Mouse (Mus musculus) hindbrain, embryonic 14.5 days (tissue): ENCODE results near the gene Gnl2. TPM values are rescaled to one million over a fixed set of nuclear protein-coding genes. Genes with fewer than 3 reads are reported as not detected.
A peak's percentile ranks its signal among the peaks of the same experiment; 100 is the strongest.

ENCODE experiments used
- ATAC-seq: fragments of 200-750 bp; cut with Nextera tagmentation; 2 replicates; pipeline ENCODE4 v1.8.0; 2017; ENCODE audit warnings: moderate number of reproducible peaks, mild to moderate bottlenecking, moderate TSS enrichment, moderate library complexity; ENCODE audit not compliant: low FRiP score
- DNase-seq: peaks from one replicate; pipeline ENCODE4 v3.0.0-alpha.2; 2015; ENCODE audit warnings: low spot score
- H3K27ac ChIP-seq: fragments of 300-500 bp; sonication (generic); 2 replicates; pipeline ENCODE4 v1.5.1; 2014; ENCODE audit warnings: mild to moderate bottlenecking, moderate library complexity
- H3K27me3 ChIP-seq: fragments of 300-500 bp; sonication (generic); 2 replicates; pipeline ENCODE4 v1.6.1; 2014; ENCODE audit warnings: mild to moderate bottlenecking, low read length, mixed read lengths; ENCODE audit not compliant: control insufficient read depth, insufficient read depth
- H3K36me3 ChIP-seq: fragments of 300-500 bp; sonication (generic); replicated peaks from 2 replicates; pipeline ENCODE4 v1.6.1; 2014; ENCODE audit not compliant: control insufficient read depth, insufficient read depth
- H3K4me1 ChIP-seq: fragments of 300-500 bp; sonication (generic); replicated peaks from 2 replicates; pipeline ENCODE4 v1.6.1; 2014; ENCODE audit warnings: antibody characterized with exemption, low read length, mixed read lengths; ENCODE audit not compliant: control insufficient read depth, insufficient read depth
- H3K4me2 ChIP-seq: fragments of 300-500 bp; sonication (generic); replicated peaks from 2 replicates; pipeline ENCODE4 v1.6.1; 2014; ENCODE audit warnings: mild to moderate bottlenecking, moderate library complexity
- H3K4me3 ChIP-seq: fragments of 300-500 bp; sonication (generic); replicated peaks from 2 replicates; pipeline ENCODE4 v1.5.1; 2014; ENCODE audit warnings: mild to moderate bottlenecking, low read length
- H3K9ac ChIP-seq: fragments of 300-500 bp; sonication (generic); 2 replicates; pipeline ENCODE4 v1.6.1; 2014
- H3K9me3 ChIP-seq: fragments of 300-500 bp; sonication (generic); 2 replicates; pipeline ENCODE4 v1.6.1; 2016; ENCODE audit warnings: low read length; ENCODE audit not compliant: control insufficient read depth
- WGBS: fragments of 180-500 bp; shearing (Covaris S2); extraction: QIAGEN DNeasy Blood & Tissue Kit; methylation state at CpG from one replicate; pipeline ENCODE4 v1.1.7; 2014; 5-methylcytosine and 5-hydroxymethylcytosine counted together
- polyA plus RNA-seq: library from polyadenylated mRNA; unstranded; fragments of >200 nt; fragmentation: Nextera tagmentation; extraction: Ambion mirVana; gene quantifications from 2 replicates; pipeline ENCODE4 v1.2.1, GENCODE M21; 2014

Gene Gnl2
- polyA plus RNA-seq, 1 experiment from 2014 or later = 81.6 TPM

GRCm38 (mm10) chr4:124983893-124984526 is 32.4 kb upstream of the Gnl2 start:
- no peaks in the 10 kb centered on the region for H3K9me3 ChIP-seq
- peaks cover 60% of the 10 kb centered on the region for H3K27me3 ChIP-seq
- ATAC-seq = no peak
- no peak overlapping the region for H3K27ac ChIP-seq
- no peak overlapping the region for H3K4me3 ChIP-seq
- H3K4me2 ChIP-seq = no peak overlapping the region
- WGBS = 19% methylated on average over 9 of the region's 9 CpGs
- no peak overlapping the region for H3K9ac ChIP-seq
- H3K36me3 ChIP-seq = no peaks in the 10 kb centered on the region
- DNase-seq = no peak
- H3K4me1 ChIP-seq = peaks cover 17% of the 10 kb centered on the region; the same call in 1 of the 2 replicates

DNA sequence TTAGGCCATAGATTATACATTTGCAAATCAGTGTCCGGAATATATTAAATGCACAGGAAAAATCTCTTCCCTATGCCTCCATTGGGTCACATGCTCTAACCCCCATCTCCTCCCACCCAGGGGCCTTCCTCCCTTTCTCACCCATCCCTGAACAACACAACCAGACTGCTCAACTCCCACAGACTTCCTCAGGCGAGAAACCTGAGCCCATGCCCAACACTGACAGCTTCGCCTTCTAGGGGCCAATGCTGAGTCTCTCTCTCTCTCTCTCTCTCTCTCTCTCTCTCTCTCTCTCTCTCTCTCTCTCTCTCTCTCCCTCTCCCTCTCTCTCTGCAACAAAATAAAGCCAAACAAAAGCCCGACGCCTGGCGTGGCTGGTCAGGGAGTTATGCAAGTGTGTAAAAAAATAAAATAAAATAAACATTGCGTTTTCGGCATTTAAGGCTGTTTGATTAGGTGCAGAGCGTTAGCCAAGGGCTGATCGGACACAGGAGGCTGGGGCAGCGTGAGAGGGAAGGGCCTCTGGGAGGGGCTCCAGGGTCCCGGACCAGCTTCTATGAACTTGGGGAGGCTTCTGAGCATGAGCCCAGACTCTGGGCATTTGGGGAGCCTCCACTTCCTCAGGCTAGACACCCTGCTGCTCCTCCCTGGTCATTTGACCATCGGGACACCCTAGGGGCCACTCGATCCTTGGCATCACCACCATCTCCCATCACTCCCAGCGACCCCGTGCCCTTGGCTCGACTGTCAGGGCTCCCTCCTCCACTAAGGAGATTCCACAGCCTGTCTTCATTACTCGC is 31.3 kb upstream of the Gnl2 start:
- Histone ChIP-seq H3K27me3 (peaks cover 70% of the 10 kb centered on the region), H3K4me2 (no peak overlapping the region), H3K4me1 (peaks cover 17% of the 10 kb centered on the region; the same call in 1 of the 2 replicates), H3K9me3 (no peaks in the 10 kb centered on the region), H3K27ac (no peak overlapping the region), H3K36me3 (no peaks in the 10 kb centered on the region), H3K4me3 (no peak overlapping the region), H3K9ac (no peak overlapping the region)
- no peak for ATAC-seq
- no peak for DNase-seq
- 9% methylated on average over 18 of the region's 18 CpGs for WGBS

- DNase-seq = no peak
- peak within 1 kb of the TSS; percentile 49 for H3K4me2 ChIP-seq
- WGBS = under 1% methylated on average over 45 of the region's 62 CpGs
- H3K36me3 ChIP-seq = no peaks in the 10 kb centered on the region
- H3K4me3 ChIP-seq = peak within 1 kb of the TSS; percentile 33
- no peak for ATAC-seq
- peaks cover 17% of the 10 kb centered on the region; the same call in 1 of the 2 replicates for H3K4me1 ChIP-seq
- no peaks in the 10 kb centered on the region for H3K9me3 ChIP-seq
- no peak within 1 kb of the TSS for H3K27ac ChIP-seq
- H3K9ac ChIP-seq = 0 out of 2 replicates have a peak within 1 kb of the TSS, but pooled peaks have one; percentile 28
- peaks cover 79% of the 10 kb centered on the region for H3K27me3 ChIP-seq
Observed at GRCm38 (mm10) chr4:124985671-124986602, 30.4 kb upstream of the Gnl2 start, which contains the start of gene Rspo1. Gene Rspo1, plus strand, starts transcription at chr4:124986430.

DNA sequence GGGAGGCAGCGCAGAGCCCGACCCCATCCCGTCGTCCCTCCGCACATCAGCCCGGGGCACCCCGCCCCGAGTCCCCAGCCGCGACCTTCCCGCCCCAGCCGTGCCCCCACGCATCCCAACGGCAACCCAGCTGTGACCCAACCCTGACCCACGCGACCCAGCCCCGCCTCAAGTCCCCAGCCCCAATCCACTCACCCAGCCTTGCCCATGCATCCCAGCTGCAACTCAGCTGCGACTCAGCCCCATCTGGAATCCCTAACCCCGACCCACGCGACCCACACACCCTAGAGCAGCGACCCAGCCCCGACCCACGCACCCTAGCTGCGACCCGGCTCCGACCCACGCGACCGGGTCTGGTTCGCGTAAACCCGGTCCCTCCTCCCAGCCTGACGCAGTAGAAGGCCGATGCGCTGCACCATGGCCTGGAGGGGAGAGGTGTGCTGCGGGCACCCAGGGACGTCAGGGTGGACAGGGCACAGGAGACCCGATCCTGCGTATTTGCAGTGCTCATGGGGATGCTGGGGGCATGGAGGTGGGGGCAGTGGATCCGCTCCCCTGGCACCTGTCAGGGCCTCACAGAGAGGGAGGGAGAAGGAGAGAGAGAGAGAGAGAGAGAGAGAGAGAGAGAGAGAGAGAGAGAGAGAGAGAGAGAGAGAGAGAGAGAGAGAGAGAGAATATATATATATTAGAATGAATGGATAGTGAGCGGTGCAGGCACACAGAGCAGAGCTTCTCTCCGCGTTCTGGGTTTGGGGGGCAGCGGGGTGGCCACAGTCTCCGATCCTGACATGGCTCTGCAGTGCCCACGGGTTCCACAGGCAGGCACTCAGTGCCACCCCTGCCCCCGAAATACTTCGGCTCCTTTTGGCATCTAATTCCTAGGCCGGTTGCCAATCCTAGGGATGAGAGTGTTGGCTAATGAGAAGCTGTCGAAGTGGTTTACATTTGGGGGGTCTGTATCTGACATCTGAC is 29.4 kb upstream of the Gnl2 start:
- Histone ChIP-seq H3K36me3 (no peaks in the 10 kb centered on the region), H3K4me3 (peak overlapping the region; percentile 33), H3K9ac (0 out of 2 replicates have a peak overlapping the region, but pooled peaks have one; percentile 28), H3K4me1 (peaks cover 17% of the 10 kb centered on the region; the same call in 1 of the 2 replicates), H3K27me3 (peaks cover 87% of the 10 kb centered on the region), H3K27ac (no peak overlapping the region), H3K9me3 (no peaks in the 10 kb centered on the region), H3K4me2 (peak overlapping the region; percentile 49)
- ATAC-seq (no peak; the same call in 1 of the 2 replicates), DNase-seq (no peak)
- WGBS = 3% methylated on average over 49 of the region's 51 CpGs

DNA sequence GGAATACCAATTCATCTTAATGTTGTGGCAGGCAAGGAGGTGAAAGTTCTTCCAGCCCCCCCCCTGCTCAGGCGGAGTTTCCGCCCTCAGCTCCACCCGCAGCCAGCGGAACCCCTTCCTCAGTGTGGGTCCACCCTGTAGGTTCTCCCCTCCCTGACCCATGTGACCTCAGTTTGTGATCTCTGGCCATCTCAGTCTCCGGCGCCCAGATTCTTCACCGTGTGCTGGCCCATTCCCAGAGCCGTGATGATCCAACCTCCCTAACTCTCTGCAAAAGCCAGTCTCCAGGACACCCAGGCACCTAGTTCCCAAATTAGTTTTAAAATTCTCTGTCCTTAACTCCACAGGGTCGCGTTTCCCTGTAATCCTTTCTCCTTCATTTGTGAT is 28.7 kb upstream of the Gnl2 start:
- Histone ChIP-seq H3K4me3 (no peak overlapping the region), H3K27ac (no peak overlapping the region), H3K4me1 (peaks cover 17% of the 10 kb centered on the region; the same call in 1 of the 2 replicates), H3K27me3 (peaks cover 87% of the 10 kb centered on the region), H3K4me2 (no peak overlapping the region), H3K36me3 (no peaks in the 10 kb centered on the region), H3K9me3 (no peaks in the 10 kb centered on the region), H3K9ac (no peak overlapping the region)
- ATAC-seq (no peak), DNase-seq (no peak)
- 8% methylated on average over 10 of the region's 10 CpGs for WGBS

DNA sequence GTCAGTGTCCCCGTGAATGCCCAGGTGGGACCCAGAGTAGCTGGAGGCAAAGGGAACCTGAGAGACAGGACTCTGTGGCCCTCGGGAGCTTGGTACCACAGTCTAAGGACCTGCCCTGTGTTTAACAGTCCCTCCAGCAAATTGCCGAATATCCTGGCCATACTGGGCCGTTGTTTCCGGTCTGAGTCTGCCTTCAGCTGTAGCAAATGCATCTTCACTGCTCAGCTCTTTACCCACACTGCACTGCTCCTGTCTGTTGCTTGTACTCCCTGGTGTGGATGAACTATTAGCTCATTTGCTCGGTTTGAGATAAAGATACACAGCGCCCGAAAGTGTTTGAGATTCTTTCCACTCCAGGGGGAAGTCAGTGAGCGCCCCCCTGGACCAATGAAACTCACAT is 28.0 kb upstream of the Gnl2 start:
- no peaks in the 10 kb centered on the region for H3K36me3 ChIP-seq
- ATAC-seq (no peak), DNase-seq (no peak)
- H3K27ac ChIP-seq = no peak overlapping the region
- no peaks in the 10 kb centered on the region for H3K9me3 ChIP-seq
- no peak overlapping the region for H3K4me3 ChIP-seq
- H3K9ac ChIP-seq = no peak overlapping the region
- peak overlapping the region; percentile 28; the same call in 1 of the 2 replicates for H3K4me2 ChIP-seq
- peaks cover 83% of the 10 kb centered on the region for H3K27me3 ChIP-seq
- peaks cover 17% of the 10 kb centered on the region; the same call in 1 of the 2 replicates for H3K4me1 ChIP-seq
- WGBS = 29% methylated on average over 9 of the region's 9 CpGs

- H3K36me3 ChIP-seq = no peaks in the 10 kb centered on the region
- H3K9ac ChIP-seq = no peak overlapping the region
- peaks cover 17% of the 10 kb centered on the region; the same call in 1 of the 2 replicates for H3K4me1 ChIP-seq
- no peaks in the 10 kb centered on the region for H3K9me3 ChIP-seq
- H3K27ac ChIP-seq = no peak overlapping the region
- H3K27me3 ChIP-seq = peaks cover 69% of the 10 kb centered on the region
- WGBS = 3% methylated on average over 20 of the region's 20 CpGs
- peak overlapping the region; percentile 17; the same call in 1 of the 2 replicates for H3K4me2 ChIP-seq
- ATAC-seq = no peak
- DNase-seq = no peak
- no peak overlapping the region for H3K4me3 ChIP-seq
Observed at GRCm38 (mm10) chr4:124989787-124990253, 26.6 kb upstream of the Gnl2 start.

- no peak overlapping the region for H3K9ac ChIP-seq
- H3K4me2 ChIP-seq = 0 out of 2 replicates have a peak overlapping the region, but pooled peaks have one; percentile 17
- no peak overlapping the region for H3K4me3 ChIP-seq
- H3K27me3 ChIP-seq = peaks cover 64% of the 10 kb centered on the region
- no peak overlapping the region for H3K27ac ChIP-seq
- no peak for DNase-seq
- WGBS = 4% methylated on average over 7 of the region's 7 CpGs
- H3K4me1 ChIP-seq = peaks cover 17% of the 10 kb centered on the region; the same call in 1 of the 2 replicates
- no peak for ATAC-seq
- H3K36me3 ChIP-seq = no peaks in the 10 kb centered on the region
- no peaks in the 10 kb centered on the region for H3K9me3 ChIP-seq
Observed at GRCm38 (mm10) chr4:124990325-124990724, 26.1 kb upstream of the Gnl2 start.
